Mouse (Mus musculus) c-Kit-negative CD71-positive TER-119-positive erythroid progenitor cells, embryonic 14.5 days (primary cell): ENCODE measurements around the gene Tas2r126.
"Not testable (repeated sequence)": the region's sequence is repeated elsewhere in the genome, so short reads cannot be mapped to it uniquely, and the experiment has no call there.

ENCODE experiments used
- DNase-seq: peaks from one replicate; pipeline ENCODE4 v3.0.0-alpha.2; 2013; ENCODE audit warnings: low read depth, low spot score

Tas2r126 gene

DNA sequence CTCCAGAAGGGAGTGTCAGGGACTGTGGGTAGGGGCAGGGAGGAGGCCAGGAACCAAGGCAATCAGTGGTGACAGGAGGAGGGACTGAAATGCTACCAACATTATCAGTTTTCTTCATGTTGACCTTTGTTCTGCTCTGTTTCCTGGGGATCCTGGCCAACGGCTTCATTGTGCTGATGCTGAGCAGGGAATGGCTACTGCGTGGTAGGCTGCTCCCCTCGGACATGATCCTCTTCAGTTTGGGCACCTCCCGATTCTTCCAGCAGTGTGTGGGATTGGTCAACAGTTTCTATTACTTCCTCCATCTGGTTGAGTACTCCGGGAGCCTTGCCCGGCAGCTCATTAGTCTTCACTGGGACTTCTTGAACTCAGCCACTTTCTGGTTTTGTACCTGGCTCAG, at the start of gene Tas2r126:
TSS of gene Tas2r126 (plus strand) at position 90 of the 400 bp plus-strand sequence.
- DNase-seq, result no peak

- DNase-seq, result no peak
Measured at GRCm38 (mm10) chr6:42385635-42386034, 48.7 kb upstream of the Tas2r126 start.

- no peak for DNase-seq
Measured at GRCm38 (mm10) chr6:42391796-42392330, 42.5 kb upstream of the Tas2r126 start.

DNA sequence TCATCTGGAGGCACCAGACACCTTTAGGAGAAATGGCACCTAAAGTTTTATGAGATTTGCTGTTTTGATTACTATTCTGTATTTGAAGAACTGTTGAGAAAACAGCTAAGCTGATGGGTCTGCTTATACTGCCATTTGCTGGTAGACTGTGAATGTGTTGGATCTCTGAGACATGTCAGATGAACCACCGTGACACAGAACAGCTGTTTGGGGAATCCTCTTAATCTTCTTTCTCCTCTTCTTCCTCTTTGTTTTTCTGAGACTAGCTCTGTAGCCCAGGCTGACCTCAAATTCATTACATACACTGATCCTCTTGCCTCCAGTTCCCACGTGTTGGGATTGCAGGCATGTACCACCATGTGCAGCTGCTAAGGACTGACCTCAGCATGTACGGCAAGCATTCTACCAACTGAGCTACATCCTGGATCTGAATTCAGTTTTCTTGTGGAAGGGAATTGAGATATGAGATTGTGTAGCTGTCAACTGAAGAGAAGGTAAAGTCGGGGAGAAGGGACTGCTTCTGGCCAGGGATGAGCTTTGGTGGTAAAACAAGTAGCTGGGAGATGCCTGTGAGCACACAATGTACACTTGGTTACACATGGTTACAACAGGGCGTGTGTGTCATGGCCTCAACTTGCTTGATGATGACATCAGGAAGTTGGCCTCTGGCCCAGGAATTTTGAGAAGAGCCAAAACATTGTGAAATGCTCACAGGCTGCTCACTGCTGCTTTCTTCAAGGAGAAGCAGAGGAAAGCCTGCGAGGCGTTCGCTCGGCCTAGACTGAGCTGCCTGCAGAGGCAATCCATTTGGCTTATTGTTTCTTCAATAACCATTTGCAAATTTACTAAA, 38.1 kb upstream of the Tas2r126 start:
- DNase-seq, result no peak

- no peak for DNase-seq
Measured at GRCm38 (mm10) chr6:42397041-42397657, 37.2 kb upstream of the Tas2r126 start.

- DNase-seq, result no peak
Measured at GRCm38 (mm10) chr6:42398285-42398684, 36.0 kb upstream of the Tas2r126 start.

- no peak for DNase-seq
Measured at GRCm38 (mm10) chr6:42398998-42399397, 35.3 kb upstream of the Tas2r126 start.

DNA sequence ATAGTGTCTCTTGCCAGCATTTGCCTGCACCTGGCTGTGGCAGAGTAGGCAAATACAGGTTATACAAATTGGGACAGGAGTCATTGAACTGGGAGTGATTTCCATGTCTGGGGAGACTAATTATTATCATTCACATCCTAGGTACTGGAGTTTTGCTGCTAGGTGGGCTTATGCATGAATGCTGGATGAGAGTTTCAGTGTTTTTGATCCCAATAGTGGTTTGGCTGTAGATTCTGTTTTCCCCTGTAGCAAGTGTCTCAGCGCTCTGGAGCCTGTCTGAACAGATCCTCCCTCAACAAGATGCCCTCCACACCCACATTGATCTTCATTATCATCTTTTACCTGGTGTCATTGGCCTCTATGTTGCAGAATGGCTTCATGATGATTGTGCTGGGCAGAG, 34.4 kb upstream of the Tas2r126 start, which contains the start of gene Tas2r143:
TSS of gene Tas2r143 (plus strand) at position 301 of the 400 bp plus-strand sequence.
- no peak for DNase-seq

DNA sequence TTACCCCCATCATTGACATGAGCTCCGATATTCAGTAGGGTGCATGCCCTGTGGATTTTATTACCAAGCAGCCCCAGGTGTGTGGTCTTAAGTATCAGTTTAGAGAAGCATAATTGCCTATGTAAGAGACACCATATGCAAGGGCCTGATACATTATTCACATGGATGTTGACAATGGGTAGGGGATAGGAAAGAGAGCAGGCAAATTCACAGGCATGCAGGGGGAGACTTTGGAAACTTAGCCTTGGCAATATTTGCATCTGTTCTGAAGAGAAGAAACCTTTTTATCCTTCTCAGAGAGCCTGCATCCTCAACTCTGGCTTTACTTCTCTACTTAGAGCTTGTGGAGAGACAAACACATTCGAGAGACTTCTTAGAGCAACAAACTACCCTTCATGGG, 29.2 kb upstream of the Tas2r126 start, which contains the start of gene Tas2r135:
TSS of gene Tas2r135 (plus strand) at position 301 of the 400 bp plus-strand sequence.
- no peak for DNase-seq

GRCm38 (mm10) chr6:42419443-42419842, 14.9 kb upstream of the Tas2r126 start:
- no peak for DNase-seq

DNA sequence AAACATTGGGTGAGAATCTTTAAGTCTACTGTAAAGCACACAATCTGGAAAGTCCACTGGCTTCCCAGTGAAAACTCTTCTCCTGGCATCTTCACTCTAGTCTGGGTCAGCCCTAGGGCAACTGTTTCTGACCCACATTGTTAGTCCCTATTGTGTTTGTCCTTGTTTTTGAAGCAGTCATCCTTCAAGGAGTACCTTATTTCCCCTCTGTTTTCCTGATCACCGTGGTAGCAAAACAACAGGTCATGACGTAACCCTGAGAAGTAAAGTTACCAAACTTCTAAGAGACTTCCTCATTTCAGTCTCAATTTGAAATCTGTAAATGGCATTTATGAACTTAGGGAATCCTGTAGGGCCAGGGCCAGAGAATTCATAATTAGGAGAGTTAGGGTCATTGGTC, 12.9 kb upstream of the Tas2r126 start:
- DNase-seq, result no peak

- no peak for DNase-seq
Measured at GRCm38 (mm10) chr6:42424472-42424871, 9.9 kb upstream of the Tas2r126 start.

- no peak for DNase-seq
Measured at GRCm38 (mm10) chr6:42426337-42426736, 8.0 kb upstream of the Tas2r126 start.

DNA sequence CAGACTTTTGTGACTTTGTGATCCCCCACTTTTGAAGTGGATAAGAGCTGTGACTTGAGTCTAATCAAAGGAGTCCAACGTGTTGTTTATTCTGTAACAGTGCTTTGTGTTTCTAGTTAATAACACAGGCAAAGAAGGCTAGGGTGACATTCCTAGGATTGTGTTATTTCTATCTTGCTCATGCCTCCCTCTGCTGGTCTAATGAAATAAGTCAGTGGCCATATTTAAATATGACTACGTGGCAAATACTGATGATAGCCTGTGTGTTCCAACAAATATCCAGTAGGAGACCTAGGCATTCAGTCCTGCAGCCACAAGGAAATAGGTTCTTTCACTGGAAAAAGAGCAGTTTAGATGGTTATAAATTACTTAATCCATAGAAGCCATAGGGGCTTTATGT, 781 bp upstream of the Tas2r126 start:
- no peak for DNase-seq

DNA sequence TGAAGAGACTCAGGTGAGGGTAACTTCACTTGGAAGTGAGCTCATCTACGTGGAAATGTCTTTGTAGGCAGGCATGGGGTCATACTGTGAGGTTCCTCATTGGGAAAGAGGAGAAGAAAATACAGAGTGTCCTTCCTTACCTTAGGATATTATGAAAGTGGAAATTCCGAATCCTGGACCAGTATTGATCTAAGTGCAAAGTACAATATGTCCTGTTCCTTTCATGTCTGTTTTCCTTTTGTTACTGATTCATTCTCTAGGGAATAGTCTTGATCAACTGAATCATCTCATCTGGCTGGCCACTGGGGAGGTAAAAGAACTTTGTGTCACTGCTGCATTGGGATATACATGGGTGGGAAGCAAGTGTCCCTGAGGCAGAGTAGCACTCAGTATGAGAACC, 1.2 kb downstream of the Tas2r126 start:
- DNase-seq, result no peak

- DNase-seq, result no peak
Measured at GRCm38 (mm10) chr6:42441395-42441794, 7.1 kb downstream of the Tas2r126 start.

DNA sequence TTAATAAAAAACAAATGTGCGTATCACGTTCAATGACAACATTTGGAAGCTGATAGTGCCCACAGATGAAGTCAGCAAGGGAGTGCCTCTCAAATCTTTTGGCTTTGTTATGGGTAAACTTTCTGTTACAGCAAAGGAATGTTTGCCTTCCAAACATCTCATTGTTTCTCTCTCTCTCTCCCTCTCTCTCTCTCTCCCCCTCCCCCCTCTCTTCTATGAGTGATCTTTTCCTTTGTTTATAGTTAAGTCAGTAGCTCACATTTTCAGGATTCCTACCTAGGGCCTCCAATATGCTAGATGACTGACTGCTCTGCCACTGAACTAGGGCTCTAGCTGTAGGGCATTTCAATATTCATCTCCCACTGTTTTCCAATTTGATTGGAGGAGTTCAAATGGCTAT, 10.2 kb downstream of the Tas2r126 start:
- DNase-seq, result no peak

DNA sequence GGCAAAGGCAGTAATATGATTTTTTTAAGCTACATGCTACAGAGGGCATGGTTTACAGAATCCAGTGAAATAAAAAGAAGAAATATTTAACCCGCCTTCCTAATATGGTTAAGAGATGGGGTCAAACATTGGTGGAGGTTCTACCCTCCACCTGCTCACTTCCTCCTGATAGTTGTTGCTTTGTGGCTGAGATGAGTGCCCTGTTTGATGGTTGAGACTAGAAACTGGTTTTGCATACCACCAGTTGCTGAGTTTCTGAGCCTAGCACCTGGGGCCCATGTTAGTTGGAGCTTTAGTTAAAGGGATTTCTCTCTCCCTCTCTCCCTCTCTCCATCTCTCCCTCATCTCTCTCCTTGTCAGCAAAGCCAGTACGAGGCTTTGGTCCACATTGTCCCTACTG, 13.0 kb downstream of the Tas2r126 start:
- no peak for DNase-seq

DNA sequence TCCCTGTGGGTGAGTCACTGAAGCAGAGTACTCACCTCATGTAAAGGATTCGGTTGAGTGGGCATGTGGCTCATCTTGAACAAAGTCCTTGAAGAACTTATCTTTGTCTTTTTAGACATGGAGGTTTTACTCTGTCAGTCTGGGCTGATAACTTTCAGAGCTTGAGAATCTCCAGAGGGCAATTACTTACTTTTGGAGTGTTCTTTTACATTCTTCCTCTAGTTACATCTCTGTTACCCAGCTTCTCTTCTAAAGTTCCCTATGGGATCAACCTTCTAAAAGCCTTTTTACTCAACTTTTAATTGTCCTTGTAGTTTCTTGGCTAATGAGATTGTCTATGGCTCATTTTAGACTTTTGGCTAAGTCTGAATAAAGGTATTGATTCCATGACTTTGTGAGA, 30.8 kb downstream of the Tas2r126 start, which contains the start of gene Olfr458:
TSS of gene Olfr458 (minus strand) at position 101 of the 400 bp plus-strand sequence.
- no peak for DNase-seq

DNA sequence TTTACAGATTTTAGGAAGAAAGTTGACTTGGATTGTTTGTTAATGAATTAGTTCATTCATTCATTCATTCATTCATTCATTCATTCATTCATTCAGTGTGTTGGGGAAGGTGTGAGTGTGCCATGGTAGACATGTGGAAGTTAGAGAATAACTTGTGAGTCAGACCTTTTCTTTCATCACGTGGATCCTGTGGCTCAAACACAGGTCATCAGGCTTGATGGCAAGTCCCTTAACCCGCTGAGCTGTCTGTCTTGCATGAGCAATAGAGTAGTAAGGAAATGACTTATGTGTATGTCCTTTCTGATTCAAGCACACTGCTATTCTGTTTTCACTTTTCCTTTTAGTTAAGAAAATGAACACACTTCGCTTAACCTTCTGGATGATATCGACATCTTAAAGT, 36.2 kb downstream of the Tas2r126 start:
- DNase-seq, result no peak

GRCm38 (mm10) chr6:42471298-42471697, 37.0 kb downstream of the Tas2r126 start:
- not testable (repeated sequence) for DNase-seq

DNA sequence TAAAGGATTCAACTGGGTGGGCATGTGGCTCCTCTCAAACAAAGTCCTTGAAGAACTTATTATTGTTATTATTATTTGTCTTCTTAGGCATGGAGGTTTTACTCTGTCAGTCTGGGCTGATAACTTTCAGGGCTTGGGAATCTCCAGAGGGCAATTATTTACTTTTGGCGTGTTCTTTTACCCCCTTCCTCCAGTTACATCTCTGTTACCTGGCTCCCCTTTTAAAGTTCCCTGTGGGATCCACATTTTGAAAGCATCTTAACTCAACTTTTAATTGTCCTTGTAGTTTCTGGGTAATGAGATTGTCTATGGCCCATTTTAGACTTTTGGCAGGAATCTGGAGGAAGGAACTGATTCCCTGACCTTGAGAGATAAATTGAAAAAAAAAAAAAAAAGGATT, 41.9 kb downstream of the Tas2r126 start, which contains the start of gene Olfr457:
TSS of gene Olfr457 (minus strand) at position 101 of the 400 bp plus-strand sequence.
- DNase-seq, result no peak
